Mouse (Mus musculus): ENCODE results near the gene Clrn3. TPM values are rescaled to one million over a fixed set of nuclear protein-coding genes. Genes with fewer than 3 reads are reported as not detected.
"Not testable (repeated sequence)": the region's sequence is repeated elsewhere in the genome, so short reads cannot be mapped to it uniquely, and the experiment has no call there.

Clrn3 gene
- polyA plus RNA-seq, 1 experiment from 2014 or later, result 24.6 TPM

DNA sequence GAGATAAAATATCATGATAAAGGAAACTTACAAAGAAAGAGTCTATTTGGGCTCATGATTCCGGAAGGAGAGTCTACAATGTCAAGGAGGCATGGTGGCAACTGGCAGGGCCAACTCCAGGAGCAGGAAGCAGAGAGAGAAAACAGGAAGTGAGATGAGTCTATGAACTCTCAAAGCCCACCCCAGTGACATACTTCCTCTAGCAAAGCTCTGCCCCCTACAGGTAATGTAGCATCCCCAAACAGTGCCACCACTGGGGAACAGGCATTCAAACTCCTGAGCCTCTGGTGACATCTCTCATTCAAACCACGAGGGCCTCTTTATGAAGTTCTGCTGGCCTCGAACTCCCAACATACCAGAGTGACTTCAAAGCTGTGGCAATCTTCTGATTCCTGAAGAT lies 16.7 kb downstream of the Clrn3 start:
- Histone ChIP-seq H3K27me3 (ENCODE audit: insufficient read depth, low read length) (no peaks in the 10 kb centered on the region), H3K36me3 (ENCODE audit: insufficient read depth, low read length) (no peaks in the 10 kb centered on the region), H3K4me1 (replicated peaks; ENCODE audit: insufficient read depth, low read length) (no peaks in the 10 kb centered on the region), H3K9ac (ENCODE audit: low read depth, low read length) (no peak overlapping the region), H3K4me3 (replicated peaks; ENCODE audit: low read depth, low read length) (no peak overlapping the region), H3K4me2 (ENCODE audit: low read length) (no peak overlapping the region), H3K27ac (no peak overlapping the region), H3K9me3 (replicated peaks; ENCODE audit: low read length) (no peaks in the 10 kb centered on the region)
- peak; percentile 7; the same call in 1 of the 2 replicates for TF ChIP-seq CTCF (IDR thresholded peaks at IDR 0.05; ENCODE audit: low read depth)
- DNase-seq (ENCODE audit: low spot score), result no peak
- 77% methylated on average over 3 of the region's 3 CpGs for WGBS
- ATAC-seq (replicated peaks; ENCODE audit: low FRiP score, low read depth), result no peak

DNA sequence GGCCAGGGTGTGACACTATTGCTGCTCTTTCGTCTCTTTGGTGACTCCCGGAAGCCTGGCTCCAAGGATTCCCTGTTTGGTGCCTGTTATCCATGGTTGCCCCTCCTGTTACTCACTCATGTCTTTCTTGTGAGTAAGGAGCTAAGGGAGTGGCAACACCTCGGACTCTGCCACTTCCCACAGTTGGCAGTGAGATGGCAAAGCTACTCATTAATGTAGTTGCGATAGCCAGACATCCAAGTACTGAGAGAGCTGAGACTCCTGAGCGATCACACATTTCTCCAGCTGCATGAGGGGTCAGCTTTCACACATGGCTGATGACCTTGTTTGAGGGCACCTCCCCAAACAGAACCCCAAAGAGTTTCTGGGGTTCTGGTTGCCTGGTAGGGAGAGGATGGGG lies 18.0 kb downstream of the Clrn3 start:
- Histone ChIP-seq H3K36me3 (ENCODE audit: insufficient read depth, low read length) (no peaks in the 10 kb centered on the region), H3K27me3 (ENCODE audit: insufficient read depth, low read length) (no peaks in the 10 kb centered on the region), H3K4me1 (replicated peaks; ENCODE audit: insufficient read depth, low read length) (no peaks in the 10 kb centered on the region), H3K4me3 (replicated peaks; ENCODE audit: low read depth, low read length) (no peak overlapping the region), H3K9ac (ENCODE audit: low read depth, low read length) (no peak overlapping the region), H3K4me2 (ENCODE audit: low read length) (no peak overlapping the region), H3K9me3 (replicated peaks; ENCODE audit: low read length) (no peaks in the 10 kb centered on the region), H3K27ac (no peak overlapping the region)
- TF ChIP-seq CTCF (IDR thresholded peaks at IDR 0.05; ENCODE audit: low read depth), result no peak
- 77% methylated on average over 5 of the region's 5 CpGs for WGBS
- no peak for DNase-seq (ENCODE audit: low spot score)
- no peak for ATAC-seq (replicated peaks; ENCODE audit: low FRiP score, low read depth)

DNA sequence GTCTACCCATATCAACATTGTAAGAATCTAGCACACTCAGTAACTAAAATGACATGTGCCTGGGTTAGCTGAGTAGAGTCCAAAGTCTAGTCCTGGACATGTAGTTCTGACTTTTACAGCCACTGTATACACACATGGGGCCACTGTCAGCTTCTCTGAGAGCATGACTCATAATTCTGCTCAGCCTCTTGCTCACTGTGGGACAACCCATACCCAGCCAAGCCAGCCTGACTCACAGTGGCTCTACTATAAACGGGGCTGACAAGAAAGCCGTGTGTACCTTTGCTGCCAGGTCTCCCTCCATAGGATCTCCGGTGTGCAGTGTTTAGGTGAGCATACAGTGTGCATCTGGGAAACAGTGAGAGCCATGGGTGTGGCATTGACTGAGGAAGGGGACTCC lies 19.2 kb downstream of the Clrn3 start:
- Histone ChIP-seq H3K27ac (no peak overlapping the region), H3K36me3 (ENCODE audit: insufficient read depth, low read length) (no peaks in the 10 kb centered on the region), H3K9ac (ENCODE audit: low read depth, low read length) (no peak overlapping the region), H3K9me3 (replicated peaks; ENCODE audit: low read length) (no peaks in the 10 kb centered on the region), H3K4me2 (ENCODE audit: low read length) (no peak overlapping the region), H3K27me3 (ENCODE audit: insufficient read depth, low read length) (no peaks in the 10 kb centered on the region), H3K4me1 (replicated peaks; ENCODE audit: insufficient read depth, low read length) (no peaks in the 10 kb centered on the region), H3K4me3 (replicated peaks; ENCODE audit: low read depth, low read length) (no peak overlapping the region)
- WGBS, result 77% methylated on average over 3 of the region's 3 CpGs
- TF ChIP-seq CTCF (IDR thresholded peaks at IDR 0.05; ENCODE audit: low read depth), result no peak
- DNase-seq (ENCODE audit: low spot score) (no peak), ATAC-seq (replicated peaks; ENCODE audit: low FRiP score, low read depth) (peak; percentile 74; the same call in 1 of the 2 replicates)

DNA sequence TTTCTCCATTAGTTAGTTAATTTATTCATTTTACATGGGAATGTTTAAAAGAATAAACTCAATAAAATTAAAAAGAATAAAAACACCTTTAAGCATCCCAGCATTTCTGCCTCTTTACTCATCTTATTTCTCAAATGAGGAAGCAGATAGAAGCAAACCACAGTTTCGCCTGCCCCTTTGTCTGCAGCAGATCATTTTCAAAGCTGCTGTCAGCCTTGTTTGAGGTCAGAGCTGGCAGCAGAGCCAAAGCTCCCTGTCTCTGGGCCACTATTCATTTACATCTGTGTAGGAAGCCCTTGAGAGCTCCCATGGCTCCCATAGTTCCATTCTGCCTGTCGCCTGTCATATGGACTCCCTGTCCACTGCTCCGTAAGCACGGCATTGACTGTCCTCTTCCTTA lies 19.9 kb downstream of the Clrn3 start:
- Histone ChIP-seq H3K27ac (no peak overlapping the region), H3K4me1 (replicated peaks; ENCODE audit: insufficient read depth, low read length) (no peaks in the 10 kb centered on the region), H3K4me3 (replicated peaks; ENCODE audit: low read depth, low read length) (no peak overlapping the region), H3K4me2 (ENCODE audit: low read length) (no peak overlapping the region), H3K9ac (ENCODE audit: low read depth, low read length) (no peak overlapping the region), H3K27me3 (ENCODE audit: insufficient read depth, low read length) (no peaks in the 10 kb centered on the region), H3K9me3 (replicated peaks; ENCODE audit: low read length) (no peaks in the 10 kb centered on the region), H3K36me3 (ENCODE audit: insufficient read depth, low read length) (no peaks in the 10 kb centered on the region)
- no peak for TF ChIP-seq CTCF (IDR thresholded peaks at IDR 0.05; ENCODE audit: low read depth)
- ATAC-seq (replicated peaks; ENCODE audit: low FRiP score, low read depth) (no peak), DNase-seq (ENCODE audit: low spot score) (no peak)
- WGBS, result 96% methylated on average over 4 of the region's 4 CpGs

DNA sequence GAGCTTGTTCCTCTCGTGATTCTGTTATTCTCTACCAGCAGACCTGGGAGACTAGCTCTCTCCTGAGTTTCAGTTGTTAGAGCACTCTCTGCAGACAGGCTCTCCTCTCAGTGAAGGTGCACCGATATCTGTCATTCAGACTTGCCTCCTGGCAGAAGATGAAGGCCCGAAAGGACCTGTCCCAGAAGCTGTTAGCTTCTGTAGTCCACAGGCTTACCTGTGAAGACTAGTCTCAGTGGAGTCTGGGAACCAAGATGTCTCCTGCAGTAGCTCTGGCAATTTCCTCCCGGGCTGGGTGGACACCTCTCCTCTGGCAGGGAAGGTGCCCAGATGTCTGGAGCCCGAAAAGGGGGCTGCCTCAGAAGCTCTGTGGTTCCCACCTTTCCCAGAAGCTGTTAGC lies 21.9 kb downstream of the Clrn3 start:
- not testable (repeated sequence) for H3K4me3 ChIP-seq (replicated peaks; ENCODE audit: low read depth, low read length); H3K9me3 ChIP-seq (replicated peaks; ENCODE audit: low read length); H3K27ac ChIP-seq; H3K9ac ChIP-seq (ENCODE audit: low read depth, low read length); H3K4me1 ChIP-seq (replicated peaks; ENCODE audit: insufficient read depth, low read length); H3K27me3 ChIP-seq (ENCODE audit: insufficient read depth, low read length); ATAC-seq (replicated peaks; ENCODE audit: low FRiP score, low read depth); H3K36me3 ChIP-seq (ENCODE audit: insufficient read depth, low read length); DNase-seq (ENCODE audit: low spot score); H3K4me2 ChIP-seq (ENCODE audit: low read length)
- WGBS, result 92% methylated on average over 5 of the region's 5 CpGs

DNA sequence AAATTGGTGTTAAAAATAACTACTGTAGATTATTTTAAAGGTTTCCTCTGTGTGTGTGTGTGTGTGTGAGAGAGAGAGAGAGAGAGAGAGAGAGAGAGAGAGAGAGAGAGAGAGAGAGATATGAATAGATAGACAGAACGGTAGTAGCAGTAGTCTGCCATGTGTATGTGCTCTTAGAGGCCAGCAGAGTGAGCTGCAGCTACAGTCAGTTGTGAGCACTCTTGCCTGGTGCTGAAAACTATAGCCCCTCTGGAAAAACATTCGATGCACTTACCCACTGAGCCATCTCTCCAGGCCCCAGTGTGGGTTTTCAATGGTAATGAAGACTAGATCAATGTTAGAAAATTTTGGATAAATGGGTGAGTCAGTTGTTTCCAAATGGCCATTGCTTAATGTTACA lies 29.1 kb downstream of the Clrn3 start:
- WGBS, result 49% methylated on average over 2 of the region's 2 CpGs
- Histone ChIP-seq H3K36me3 (ENCODE audit: insufficient read depth, low read length) (no peaks in the 10 kb centered on the region), H3K4me3 (replicated peaks; ENCODE audit: low read depth, low read length) (no peak overlapping the region), H3K27ac (no peak overlapping the region), H3K4me1 (replicated peaks; ENCODE audit: insufficient read depth, low read length) (no peaks in the 10 kb centered on the region), H3K9me3 (replicated peaks; ENCODE audit: low read length) (no peaks in the 10 kb centered on the region), H3K9ac (ENCODE audit: low read depth, low read length) (no peak overlapping the region), H3K4me2 (ENCODE audit: low read length) (no peak overlapping the region), H3K27me3 (ENCODE audit: insufficient read depth, low read length) (no peaks in the 10 kb centered on the region)
- TF ChIP-seq CTCF (IDR thresholded peaks at IDR 0.05; ENCODE audit: low read depth), result peak; percentile 51
- DNase-seq (ENCODE audit: low spot score), result peak; percentile 32
- ATAC-seq (replicated peaks; ENCODE audit: low FRiP score, low read depth), result no peak

DNA sequence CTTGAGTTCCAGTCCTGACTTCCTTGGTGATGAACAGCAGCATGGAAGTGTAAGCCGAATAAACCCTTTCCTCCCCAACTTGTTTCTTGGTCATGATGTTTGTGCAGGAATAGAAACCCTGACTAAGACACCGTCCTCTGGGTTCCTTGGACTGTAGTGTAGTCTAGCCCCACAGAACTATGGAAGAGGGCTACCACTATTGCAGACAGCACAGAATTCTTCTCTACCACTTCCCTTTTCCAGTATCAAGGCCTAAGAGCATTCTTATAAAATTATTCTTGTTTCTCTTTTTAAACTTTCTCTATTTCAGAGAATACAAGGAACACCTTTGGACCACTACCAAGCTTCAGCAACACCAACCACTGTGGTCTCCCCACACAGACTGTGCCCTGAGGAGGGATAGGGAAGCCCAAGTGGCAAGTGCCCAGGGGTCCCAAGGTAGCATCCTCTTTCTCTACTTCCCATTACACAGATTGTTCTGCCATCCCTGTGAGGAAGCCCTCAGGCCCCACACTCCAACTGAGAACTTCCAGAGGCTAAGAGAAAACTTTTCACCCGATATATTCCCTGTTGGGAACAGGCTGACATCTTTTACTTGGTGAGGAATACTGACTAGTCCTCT lies 29.8 kb downstream of the Clrn3 start:
- TF ChIP-seq CTCF (IDR thresholded peaks at IDR 0.05; ENCODE audit: low read depth), result no peak
- WGBS, result 65% methylated on average over 2 of the region's 3 CpGs
- H3K4me3 ChIP-seq (replicated peaks; ENCODE audit: low read depth, low read length), result no peak overlapping the region

More for the DNA sequence above, 29.8 kb downstream of the Clrn3 start:
- ATAC-seq (replicated peaks; ENCODE audit: low FRiP score, low read depth), result no peak
- H3K27ac ChIP-seq, result no peak overlapping the region
- no peaks in the 10 kb centered on the region for H3K36me3 ChIP-seq (ENCODE audit: insufficient read depth, low read length)
- H3K4me1 ChIP-seq (replicated peaks; ENCODE audit: insufficient read depth, low read length), result no peaks in the 10 kb centered on the region
- DNase-seq (ENCODE audit: low spot score), result no peak
- H3K9ac ChIP-seq (ENCODE audit: low read depth, low read length), result no peak overlapping the region
- H3K4me2 ChIP-seq (ENCODE audit: low read length), result no peak overlapping the region
- H3K27me3 ChIP-seq (ENCODE audit: insufficient read depth, low read length), result no peaks in the 10 kb centered on the region
- H3K9me3 ChIP-seq (replicated peaks; ENCODE audit: low read length), result no peaks in the 10 kb centered on the region
